Mouse (Mus musculus) liver, embryonic 15.5 days (tissue): Measurements from ENCODE around the gene Mpv17l2. TPM values are rescaled to one million over a fixed set of nuclear protein-coding genes. Genes with fewer than 3 reads are reported as not detected.

Experiments used
- ATAC-seq: fragments of 200-750 bp; cut with Nextera tagmentation; 2 replicates; pipeline ENCODE4 v1.8.0; 2017; ENCODE audit warnings: moderate number of reproducible peaks, mild to moderate bottlenecking, moderate library complexity; ENCODE audit not compliant: insufficient read depth
- H3K27ac ChIP-seq: fragments of 300-500 bp; sonication (generic); replicated peaks from 2 replicates; pipeline ENCODE4 v1.5.1; 2015; ENCODE audit warnings: mild to moderate bottlenecking, inconsistent platforms
- H3K27me3 ChIP-seq: fragments of 300-500 bp; sonication (generic); 2 replicates; pipeline ENCODE4 v1.6.1; 2015; ENCODE audit warnings: mild to moderate bottlenecking, inconsistent platforms
- H3K36me3 ChIP-seq: fragments of 300-500 bp; sonication (generic); replicated peaks from 2 replicates; pipeline ENCODE4 v1.6.1; 2015; ENCODE audit warnings: moderate library complexity, mild to moderate bottlenecking, inconsistent platforms
- H3K4me1 ChIP-seq: fragments of 300-500 bp; sonication (generic); replicated peaks from 2 replicates; pipeline ENCODE4 v1.6.1; 2015; ENCODE audit warnings: inconsistent platforms
- H3K4me2 ChIP-seq: fragments of 300-500 bp; sonication (generic); 2 replicates; pipeline ENCODE4 v1.6.1; 2015; ENCODE audit warnings: moderate library complexity, mild to moderate bottlenecking, inconsistent platforms
- H3K4me3 ChIP-seq: fragments of 300-500 bp; sonication (generic); replicated peaks from 2 replicates; pipeline ENCODE4 v1.5.1; 2015; ENCODE audit warnings: mild to moderate bottlenecking, inconsistent platforms
- H3K9ac ChIP-seq: fragments of 300-500 bp; sonication (generic); 2 replicates; pipeline ENCODE4 v1.6.1; 2015; ENCODE audit warnings: moderate library complexity, mild to moderate bottlenecking, inconsistent platforms
- H3K9me3 ChIP-seq: fragments of 300-500 bp; sonication (generic); replicated peaks from 2 replicates; pipeline ENCODE4 v1.6.1; 2016; ENCODE audit warnings: inconsistent platforms
- WGBS: fragments of 180-500 bp; shearing (Covaris S2); methylation state at CpG from one replicate; pipeline ENCODE4 v1.1.7; 2015; ENCODE audit warnings: mixed read lengths; ENCODE audit not compliant: insufficient replicate concordance; 5-methylcytosine and 5-hydroxymethylcytosine counted together
- polyA plus RNA-seq: library from polyadenylated mRNA; unstranded; fragments of >200 nt; fragmentation: Nextera tagmentation; extraction: Ambion mirVana; gene quantifications from 2 replicates; pipeline ENCODE4 v1.2.1, GENCODE M21; 2015

The Mpv17l2 gene
- polyA plus RNA-seq, 1 experiment from 2014 or later: 37.8 TPM

GRCm38 (mm10) chr8:70789046-70789445 lies 28.3 kb upstream of the Mpv17l2 start:
- H3K9me3 ChIP-seq: peaks cover 3% of the 10 kb centered on the region; the same call in 1 of the 2 replicates
- H3K9ac ChIP-seq: no peak overlapping the region
- ATAC-seq: no peak
- H3K27me3 ChIP-seq: peaks cover 13% of the 10 kb centered on the region; the same call in 1 of the 2 replicates
- H3K27ac ChIP-seq: no peak overlapping the region
- H3K4me1 ChIP-seq: peaks cover 76% of the 10 kb centered on the region
- H3K36me3 ChIP-seq: peaks cover 59% of the 10 kb centered on the region
- H3K4me2 ChIP-seq: no peak overlapping the region
- no peak overlapping the region for H3K4me3 ChIP-seq
- 79% methylated on average over 10 of the region's 10 CpGs for WGBS

- Histone ChIP-seq H3K27me3 (peaks cover 4% of the 10 kb centered on the region; the same call in 1 of the 2 replicates), H3K27ac (no peak overlapping the region), H3K4me1 (peaks cover 71% of the 10 kb centered on the region), H3K4me3 (no peak overlapping the region), H3K4me2 (0 out of 2 replicates have a peak overlapping the region, but pooled peaks have one; percentile 15), H3K36me3 (peaks cover 69% of the 10 kb centered on the region), H3K9ac (no peak overlapping the region), H3K9me3 (peaks cover 3% of the 10 kb centered on the region; the same call in 1 of the 2 replicates)
- ATAC-seq: no peak
- WGBS: 63% methylated on average over 30 of the region's 30 CpGs
Observed at GRCm38 (mm10) chr8:70787941-70788667, 27.4 kb upstream of the Mpv17l2 start.

- H3K4me1 ChIP-seq: peaks cover 61% of the 10 kb centered on the region
- H3K27ac ChIP-seq: no peak overlapping the region
- peaks cover 73% of the 10 kb centered on the region for H3K36me3 ChIP-seq
- no peak overlapping the region for H3K4me3 ChIP-seq
- no peaks in the 10 kb centered on the region for H3K27me3 ChIP-seq
- no peak for ATAC-seq
- H3K9me3 ChIP-seq: no peaks in the 10 kb centered on the region
- no peak overlapping the region for H3K4me2 ChIP-seq
- 86% methylated on average over 3 of the region's 3 CpGs for WGBS
- no peak overlapping the region for H3K9ac ChIP-seq
Observed at GRCm38 (mm10) chr8:70787051-70787445, 26.3 kb upstream of the Mpv17l2 start.

DNA sequence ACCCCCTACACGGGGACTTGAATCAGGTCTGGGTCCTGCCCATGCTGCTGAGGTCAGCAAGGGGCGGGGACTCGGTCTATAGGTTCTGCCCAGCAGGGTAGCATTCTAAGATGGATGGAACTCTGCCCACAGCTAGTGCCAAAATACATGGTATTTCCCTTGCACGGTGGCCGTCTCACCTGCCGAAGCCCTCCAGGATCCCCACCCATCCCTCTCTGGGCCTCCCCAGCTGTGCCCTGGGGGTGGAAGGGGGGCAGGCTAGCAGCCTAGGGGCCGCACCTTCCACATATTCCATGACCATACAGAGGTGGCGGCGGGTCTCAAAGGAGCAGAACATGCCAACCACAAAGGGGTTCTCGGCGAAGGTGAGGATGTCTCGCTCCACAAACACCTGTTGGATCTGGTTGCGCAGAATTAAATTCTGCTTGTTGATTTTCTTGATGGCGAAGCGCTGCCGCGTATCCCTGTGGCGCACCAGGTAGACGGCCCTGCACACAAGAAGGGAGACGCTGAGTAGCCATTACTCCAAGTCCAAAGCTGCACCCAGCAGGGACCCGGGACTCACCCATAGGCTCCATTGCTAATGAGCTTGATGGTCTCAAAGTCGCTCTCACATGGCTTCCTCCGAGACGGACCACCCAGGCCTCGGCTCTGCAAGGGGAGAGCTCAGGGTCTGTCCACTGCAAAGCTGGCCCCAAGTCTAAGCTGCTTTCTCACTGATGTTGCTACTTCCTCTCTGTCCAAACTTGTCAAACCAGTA lies 25.7 kb upstream of the Mpv17l2 start:
- H3K4me3 ChIP-seq: no peak overlapping the region
- no peaks in the 10 kb centered on the region for H3K27me3 ChIP-seq
- peaks cover 79% of the 10 kb centered on the region for H3K36me3 ChIP-seq
- WGBS: 87% methylated on average over 25 of the region's 25 CpGs
- no peak overlapping the region for H3K4me2 ChIP-seq
- peaks cover 55% of the 10 kb centered on the region for H3K4me1 ChIP-seq
- no peak for ATAC-seq
- H3K27ac ChIP-seq: no peak overlapping the region
- H3K9me3 ChIP-seq: no peaks in the 10 kb centered on the region
- H3K9ac ChIP-seq: no peak overlapping the region

- no peak for ATAC-seq
- Histone ChIP-seq H3K36me3 (peaks cover 63% of the 10 kb centered on the region), H3K9me3 (no peaks in the 10 kb centered on the region), H3K27ac (no peak overlapping the region), H3K4me2 (no peak overlapping the region), H3K4me1 (peaks cover 34% of the 10 kb centered on the region), H3K27me3 (no peaks in the 10 kb centered on the region), H3K9ac (no peak overlapping the region), H3K4me3 (no peak overlapping the region)
- 56% methylated on average over 11 of the region's 11 CpGs for WGBS
Observed at GRCm38 (mm10) chr8:70780093-70780492, 19.3 kb upstream of the Mpv17l2 start.

DNA sequence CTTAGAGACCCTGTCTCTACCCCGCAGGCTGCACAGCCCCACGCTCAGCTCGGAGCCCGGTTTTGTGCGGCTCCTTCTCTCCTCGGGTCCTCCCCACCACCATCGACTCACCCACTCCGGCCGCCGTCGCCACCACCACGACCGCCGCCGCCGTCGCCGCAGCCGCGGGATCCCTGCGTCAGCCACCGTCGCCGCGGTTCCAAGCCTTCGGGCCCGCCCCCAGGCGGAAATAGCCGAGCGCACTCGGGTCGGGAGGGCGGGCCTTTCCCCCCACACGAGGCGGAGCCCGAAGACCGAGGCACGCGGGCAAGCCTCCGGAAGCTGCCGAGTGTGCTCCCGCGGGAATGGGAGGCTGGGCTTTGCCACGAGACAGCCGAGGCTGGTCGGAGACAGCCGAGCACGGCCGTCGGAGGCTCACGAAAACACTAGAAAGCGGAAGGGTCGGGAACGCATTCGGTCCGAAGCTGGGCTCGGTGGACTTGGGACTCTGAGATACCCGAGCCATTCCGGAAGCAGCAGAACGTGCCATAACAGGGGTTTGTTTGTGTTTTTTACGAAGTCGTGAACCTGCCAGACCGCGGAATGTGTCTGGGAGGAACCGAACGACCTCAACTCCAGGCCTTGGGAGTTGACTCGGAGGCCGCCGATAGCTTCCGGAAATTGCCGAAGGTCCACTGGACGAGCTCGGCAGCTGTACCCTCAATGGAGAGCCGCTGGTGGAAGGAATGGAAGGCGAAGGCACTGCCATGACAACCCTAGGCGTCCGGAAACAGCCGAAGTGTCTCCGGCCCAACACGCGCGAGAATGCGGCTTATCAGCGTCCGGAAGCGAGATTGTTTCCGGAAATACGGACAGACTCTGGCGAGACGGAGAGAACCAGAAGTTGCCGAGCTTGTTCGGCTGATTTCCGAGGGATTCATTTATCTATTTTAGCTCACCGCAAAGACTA lies 16.0 kb upstream of the Mpv17l2 start, which contains the start of gene Pik3r2:
Gene Pik3r2 (minus strand): TSS at position 218 of the 949 bp plus-strand sequence.
- under 1% methylated on average over 94 of the region's 94 CpGs for WGBS
- H3K9me3 ChIP-seq: no peaks in the 10 kb centered on the region
- H3K36me3 ChIP-seq: peaks cover 47% of the 10 kb centered on the region
- peak within 1 kb of the TSS; percentile 67 for H3K4me3 ChIP-seq
- peak within 1 kb of the TSS; percentile 92 for H3K27ac ChIP-seq
- peak; percentile 86 for ATAC-seq
- H3K4me1 ChIP-seq: peaks cover 60% of the 10 kb centered on the region
- peak within 1 kb of the TSS; percentile 89 for H3K9ac ChIP-seq
- peak within 1 kb of the TSS; percentile 98 for H3K4me2 ChIP-seq
- no peaks in the 10 kb centered on the region for H3K27me3 ChIP-seq

DNA sequence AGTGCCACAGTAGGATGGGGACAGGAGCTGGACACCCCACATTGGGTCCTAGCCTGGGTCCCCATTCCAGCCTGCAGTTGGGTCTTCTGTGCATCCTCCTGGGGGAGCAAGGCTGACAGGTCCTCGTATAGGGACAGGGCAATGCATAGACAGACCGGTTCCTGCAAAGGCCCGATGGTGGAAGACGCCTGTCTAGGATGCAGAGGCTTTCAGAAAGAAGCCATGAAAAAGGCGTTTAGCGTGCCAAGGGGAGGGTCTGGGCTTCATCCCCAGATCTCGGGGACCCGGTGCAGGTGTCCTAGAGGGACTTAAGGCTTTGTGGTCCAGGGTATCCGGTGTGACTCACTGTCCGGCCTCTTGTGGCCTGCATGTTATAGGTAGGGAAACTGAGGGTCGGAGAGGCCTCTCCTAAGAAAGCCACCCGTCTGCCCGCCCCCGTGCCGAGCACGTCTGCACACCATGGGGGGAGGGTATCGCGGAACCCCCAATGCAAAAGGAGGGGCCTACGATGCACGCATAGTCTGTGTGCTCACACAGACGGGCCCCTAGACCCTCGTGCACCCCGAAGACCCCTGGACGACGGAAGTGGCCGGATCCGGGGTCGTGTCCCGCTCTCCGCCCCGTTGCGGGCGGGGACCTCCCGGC lies 15.2 kb upstream of the Mpv17l2 start:
- WGBS: 1% methylated on average over 34 of the region's 34 CpGs
- H3K4me1 ChIP-seq: peaks cover 67% of the 10 kb centered on the region
- no peaks in the 10 kb centered on the region for H3K9me3 ChIP-seq
- H3K9ac ChIP-seq: peak overlapping the region; percentile 89
- ATAC-seq: peak; percentile 0; the same call in 1 of the 2 replicates
- peaks cover 47% of the 10 kb centered on the region for H3K36me3 ChIP-seq
- peak overlapping the region; percentile 92 for H3K27ac ChIP-seq
- peak overlapping the region; percentile 98 for H3K4me2 ChIP-seq
- peak overlapping the region; percentile 67 for H3K4me3 ChIP-seq
- H3K27me3 ChIP-seq: no peaks in the 10 kb centered on the region

DNA sequence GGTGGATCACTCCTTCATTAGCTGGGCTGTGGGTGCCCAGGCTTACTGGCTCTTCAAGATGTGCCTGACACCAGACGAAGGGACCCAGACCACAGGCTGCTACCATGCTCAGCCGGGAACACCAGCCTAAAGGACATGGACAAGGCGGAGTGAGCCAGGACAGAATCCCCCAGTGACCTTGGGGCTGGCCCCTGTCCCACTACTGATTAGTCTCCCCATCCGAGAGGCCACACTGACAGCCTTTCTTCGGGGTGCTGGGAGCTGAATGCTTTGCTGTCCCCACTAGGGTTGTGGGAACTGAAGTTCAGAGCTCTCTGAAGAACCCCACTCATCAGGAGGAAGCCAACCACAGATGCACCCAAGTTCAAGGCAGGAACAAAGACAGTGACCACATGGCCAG lies 14.5 kb upstream of the Mpv17l2 start:
- 76% methylated on average over 5 of the region's 5 CpGs for WGBS
- H3K4me1 ChIP-seq: peaks cover 72% of the 10 kb centered on the region
- H3K27me3 ChIP-seq: no peaks in the 10 kb centered on the region
- no peaks in the 10 kb centered on the region for H3K9me3 ChIP-seq
- peaks cover 47% of the 10 kb centered on the region for H3K36me3 ChIP-seq
- H3K4me2 ChIP-seq: peak overlapping the region; percentile 98
- H3K27ac ChIP-seq: no peak overlapping the region
- no peak overlapping the region; the same call in 1 of the 2 replicates for H3K4me3 ChIP-seq
- no peak for ATAC-seq
- peak overlapping the region; percentile 89 for H3K9ac ChIP-seq

GRCm38 (mm10) chr8:70774740-70775139 lies 14.0 kb upstream of the Mpv17l2 start:
- peaks cover 42% of the 10 kb centered on the region for H3K36me3 ChIP-seq
- peak overlapping the region; percentile 89; the same call in 1 of the 2 replicates for H3K9ac ChIP-seq
- H3K9me3 ChIP-seq: no peaks in the 10 kb centered on the region
- no peak overlapping the region for H3K4me3 ChIP-seq
- no peak overlapping the region for H3K4me2 ChIP-seq
- H3K27ac ChIP-seq: 0 out of 2 replicates have a peak overlapping the region, but pooled peaks have one; percentile 29
- 90% methylated on average over 18 of the region's 18 CpGs for WGBS
- peaks cover 74% of the 10 kb centered on the region for H3K4me1 ChIP-seq
- H3K27me3 ChIP-seq: no peaks in the 10 kb centered on the region
- no peak for ATAC-seq

- Histone ChIP-seq H3K4me3 (no peak overlapping the region), H3K27ac (0 out of 2 replicates have a peak overlapping the region, but pooled peaks have one; percentile 29), H3K4me1 (peaks cover 84% of the 10 kb centered on the region), H3K9ac (no peak overlapping the region; the same call in 1 of the 2 replicates), H3K36me3 (peaks cover 36% of the 10 kb centered on the region), H3K9me3 (no peaks in the 10 kb centered on the region), H3K27me3 (no peaks in the 10 kb centered on the region), H3K4me2 (no peak overlapping the region)
- 64% methylated on average over 9 of the region's 9 CpGs for WGBS
- no peak for ATAC-seq
Observed at GRCm38 (mm10) chr8:70773833-70774232, 13.1 kb upstream of the Mpv17l2 start.
